Mouse (Mus musculus) thymus, postnatal 36 days (tissue): Measurements from ENCODE around the gene Fam185a.

Source experiments
- DNase-seq, 2 experiments: peaks; one replicate each; pipeline ENCODE4 v3.0.0; 2022; ENCODE audit warnings: mixed read lengths in 2 of 2

The Fam185a gene

GRCm38 (mm10) chr5:21494781-21495180 lies 70.0 kb downstream of the Fam185a start:
- no peak for DNase-seq

- DNase-seq = no peak
These were observed 71.6 kb downstream of the Fam185a start for GRCm38 (mm10) chr5:21496321-21496720.

- DNase-seq = no peak
These were observed 72.1 kb downstream of the Fam185a start for GRCm38 (mm10) chr5:21496881-21497280.

GRCm38 (mm10) chr5:21498490-21498889 lies 73.7 kb downstream of the Fam185a start:
- DNase-seq = no peak

- no peak for DNase-seq
These were observed 74.2 kb downstream of the Fam185a start for GRCm38 (mm10) chr5:21498925-21499324.

- DNase-seq = no peak
These were observed 75.4 kb downstream of the Fam185a start for GRCm38 (mm10) chr5:21500133-21500532.

GRCm38 (mm10) chr5:21500941-21501340 lies 76.2 kb downstream of the Fam185a start:
- no peak for DNase-seq

- DNase-seq = no peak
These were observed 78.3 kb downstream of the Fam185a start for GRCm38 (mm10) chr5:21502936-21503610.

GRCm38 (mm10) chr5:21505159-21505558 lies 80.4 kb downstream of the Fam185a start:
- DNase-seq = no peak

- no peak for DNase-seq
These were observed 82.1 kb downstream of the Fam185a start for GRCm38 (mm10) chr5:21506887-21507286.

GRCm38 (mm10) chr5:21509801-21510200 lies 85.0 kb downstream of the Fam185a start:
- DNase-seq = no peak

GRCm38 (mm10) chr5:21513363-21513762 lies 88.6 kb downstream of the Fam185a start:
- no peak for DNase-seq

GRCm38 (mm10) chr5:21517562-21517961 lies 92.8 kb downstream of the Fam185a start:
- DNase-seq = no peak

GRCm38 (mm10) chr5:21518207-21518606 lies 93.4 kb downstream of the Fam185a start:
- DNase-seq = no peak

- DNase-seq = no peak
These were observed 94.4 kb downstream of the Fam185a start for GRCm38 (mm10) chr5:21519166-21519565.

GRCm38 (mm10) chr5:21526835-21527485 lies 102.2 kb downstream of the Fam185a start:
- DNase-seq = no peak

GRCm38 (mm10) chr5:21527488-21527911 lies 102.7 kb downstream of the Fam185a start:
- DNase-seq = no peak

GRCm38 (mm10) chr5:21528068-21528842 lies 103.5 kb downstream of the Fam185a start:
- DNase-seq = no peak

- no peak for DNase-seq
These were observed 104.5 kb downstream of the Fam185a start for GRCm38 (mm10) chr5:21529110-21529720.
